Mouse (Mus musculus): ENCODE measurements at regions not wholly inside any gene's neighbourhood (a gene's known extent, or its start where the extent isn't known, plus 50 kb on each side); places are given as distances from the start of the nearest gene placed in this dataset.
"Not testable (repeated sequence)": the region's sequence is repeated elsewhere in the genome, so short reads cannot be mapped to it uniquely, and the experiment has no call there.

DNA sequence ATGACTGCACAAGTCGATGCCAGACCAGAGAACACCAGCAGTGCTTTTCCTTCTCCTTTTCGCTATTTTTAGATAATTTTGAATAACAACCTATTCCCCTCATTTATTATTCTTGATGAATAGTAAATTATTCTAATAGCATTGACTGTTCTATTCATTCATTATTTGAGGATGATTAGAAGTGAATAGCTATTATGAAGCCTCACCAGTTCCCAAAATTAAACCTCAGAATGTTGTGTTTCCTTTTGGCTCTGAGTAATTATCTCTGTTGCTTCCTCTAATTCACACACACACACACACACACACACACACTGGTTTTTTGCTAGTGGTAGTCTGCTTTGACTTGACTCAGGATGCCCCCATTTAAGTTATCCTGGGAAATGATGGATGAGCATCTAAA is 540.7 kb downstream of the Cypt12 start:
- no peak for DNase-seq (ENCODE audit: extremely low read depth, low read depth)

- DNase-seq (ENCODE audit: extremely low read depth, low read depth) = no peak
Measured at GRCm38 (mm10) chr3:18522562-18522961, 574.4 kb downstream of the Cypt12 start.

- DNase-seq (ENCODE audit: extremely low read depth, low read depth) = no peak
Measured at GRCm38 (mm10) chr3:18524011-18524410, 575.8 kb downstream of the Cypt12 start.

DNA sequence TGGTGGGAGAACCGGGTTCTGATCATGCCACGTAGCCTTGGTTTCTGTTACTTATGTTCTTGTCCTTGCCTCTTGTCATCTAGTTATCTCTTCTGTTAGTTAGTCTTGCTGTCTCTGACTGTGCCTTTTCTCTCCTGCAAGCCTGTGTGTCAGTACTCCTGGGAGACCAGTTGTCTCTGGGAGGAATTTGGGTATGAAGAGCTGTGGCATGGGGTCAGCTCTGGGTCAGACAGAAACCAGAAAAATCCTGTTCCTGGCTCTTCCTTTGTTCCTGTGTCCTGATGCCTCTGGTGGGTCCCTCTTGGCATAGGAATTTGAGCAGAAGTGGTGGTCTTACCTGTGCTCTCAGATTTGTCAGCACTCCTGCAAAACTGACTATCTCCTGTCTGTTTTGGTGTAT is 609.0 kb downstream of the Cypt12 start:
- DNase-seq (ENCODE audit: extremely low read depth, low read depth) = no peak

DNA sequence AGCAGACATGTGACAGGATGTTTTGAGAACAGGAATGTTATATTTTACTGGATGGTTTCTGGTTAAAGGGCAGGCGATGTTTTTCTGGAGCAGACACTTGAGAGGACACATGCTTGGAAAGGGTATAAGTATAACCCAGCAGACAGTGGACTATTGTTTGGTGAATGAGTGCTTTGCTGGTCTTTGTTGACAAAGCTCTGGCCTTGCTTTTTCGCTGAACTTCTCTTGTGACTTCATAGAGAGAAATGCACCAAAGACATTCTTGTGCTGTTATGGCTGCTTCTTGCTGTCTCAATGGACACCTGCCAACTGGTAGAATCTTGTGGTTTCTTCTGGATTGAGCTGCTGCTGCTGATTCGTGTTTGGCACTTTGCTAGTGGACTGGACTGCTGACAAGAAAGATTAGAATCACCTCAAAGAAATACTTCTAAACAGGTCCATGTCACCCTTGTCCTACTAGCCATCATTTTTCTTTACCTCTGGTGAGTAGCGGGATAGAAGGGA is 612.1 kb downstream of the Cypt12 start:
- DNase-seq (ENCODE audit: extremely low read depth, low read depth) = no peak

DNA sequence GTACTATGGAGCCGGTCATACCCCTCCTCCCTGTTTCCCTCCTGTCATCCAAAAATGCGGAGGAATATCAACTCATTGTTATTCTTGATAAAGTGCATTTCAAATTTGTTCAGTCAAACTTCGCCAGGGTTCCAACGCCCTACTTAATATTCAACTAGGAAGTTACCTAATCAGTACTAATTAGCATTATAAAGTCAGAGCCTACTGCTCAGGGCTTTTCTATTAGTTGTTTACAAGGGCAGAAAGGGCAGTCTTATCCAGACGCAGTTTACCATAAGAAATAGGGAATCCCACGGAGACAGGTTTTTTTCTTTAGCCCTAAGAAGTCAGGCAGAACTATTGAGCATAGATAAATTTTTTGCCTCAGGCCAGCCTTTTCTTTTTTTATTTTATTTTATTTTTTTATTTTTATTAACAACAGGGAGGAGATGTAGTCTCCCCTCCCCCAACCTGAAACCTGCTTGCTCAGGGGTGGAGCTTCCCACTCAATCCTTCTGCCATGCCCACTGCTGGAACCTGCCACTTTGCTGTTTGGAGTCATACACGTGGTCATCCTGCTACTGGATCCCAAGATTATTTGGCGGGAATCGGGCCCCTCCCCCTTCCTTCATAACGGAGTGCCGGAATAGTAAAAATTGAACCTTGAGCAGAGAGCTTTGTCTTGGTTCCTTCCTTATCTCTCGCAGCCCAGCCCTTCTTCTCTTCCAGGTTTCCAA is 632.9 kb downstream of the Cypt12 start:
- not testable (repeated sequence) for DNase-seq (ENCODE audit: extremely low read depth, low read depth)

GRCm38 (mm10) chr3:18620608-18621007 is 672.4 kb downstream of the Cypt12 start:
- DNase-seq (ENCODE audit: extremely low read depth, low read depth) = no peak

- no peak for DNase-seq (ENCODE audit: extremely low read depth, low read depth)
Measured at GRCm38 (mm10) chr3:18623831-18624304, 675.7 kb downstream of the Cypt12 start.

DNA sequence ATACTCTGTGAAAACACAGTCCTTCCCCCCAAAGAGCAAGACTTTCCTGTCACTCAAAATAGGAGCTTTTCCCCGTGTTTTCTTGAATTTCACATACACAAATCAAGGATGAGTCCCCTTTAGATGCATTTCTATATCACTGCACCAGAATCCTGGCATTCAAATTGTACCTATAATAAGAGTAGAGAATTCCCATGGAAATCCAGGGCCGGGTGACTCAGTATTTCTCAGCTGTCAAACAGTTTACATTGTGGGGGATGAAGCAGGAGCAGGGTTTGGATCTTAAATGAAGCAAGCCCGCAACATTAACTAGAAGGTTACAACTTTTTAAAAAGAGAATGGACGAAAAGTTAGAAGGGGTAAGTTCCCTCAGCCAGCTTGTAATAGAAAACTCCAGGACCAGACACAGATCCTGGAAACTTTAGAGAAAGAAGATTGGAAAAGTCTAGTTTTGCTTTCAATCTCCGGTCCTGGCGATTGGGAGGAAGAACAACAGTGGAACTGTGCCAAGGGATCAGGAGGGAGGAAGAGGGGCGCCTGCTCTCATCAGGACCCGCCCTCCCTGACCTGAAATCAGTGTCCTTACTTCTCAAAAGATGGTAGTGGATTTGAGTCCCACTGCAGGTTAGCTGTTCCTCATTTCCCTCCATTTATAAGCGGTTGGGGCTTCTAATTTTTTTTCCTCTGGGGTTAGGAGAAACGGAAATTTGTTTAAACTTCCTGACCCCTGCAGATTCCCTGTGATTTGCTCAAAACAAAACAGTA is 676.4 kb downstream of the Cypt12 start:
- no peak for DNase-seq (ENCODE audit: extremely low read depth, low read depth)

GRCm38 (mm10) chr3:18625395-18626328 is 677.5 kb downstream of the Cypt12 start:
- no peak for DNase-seq (ENCODE audit: extremely low read depth, low read depth)

DNA sequence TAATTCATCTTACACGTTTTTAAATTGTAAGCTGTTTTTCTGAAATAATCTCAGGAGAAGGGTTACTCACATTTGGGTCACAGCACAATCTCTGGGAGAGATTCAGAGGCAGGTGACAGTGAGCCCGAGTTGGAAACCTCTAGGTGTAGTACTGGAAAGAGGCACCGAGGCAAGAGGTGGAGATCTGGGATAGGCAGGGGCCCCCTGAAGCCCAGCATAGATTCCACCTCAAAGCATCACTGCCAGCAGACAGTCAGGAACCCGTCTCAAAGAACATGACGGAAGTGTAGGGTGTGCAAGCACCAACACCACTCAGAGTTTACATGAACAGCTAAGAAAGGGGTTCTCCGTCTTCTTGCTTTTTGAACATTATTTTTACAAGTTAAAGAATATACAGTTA is 678.2 kb downstream of the Cypt12 start:
- DNase-seq (ENCODE audit: extremely low read depth, low read depth) = no peak

DNA sequence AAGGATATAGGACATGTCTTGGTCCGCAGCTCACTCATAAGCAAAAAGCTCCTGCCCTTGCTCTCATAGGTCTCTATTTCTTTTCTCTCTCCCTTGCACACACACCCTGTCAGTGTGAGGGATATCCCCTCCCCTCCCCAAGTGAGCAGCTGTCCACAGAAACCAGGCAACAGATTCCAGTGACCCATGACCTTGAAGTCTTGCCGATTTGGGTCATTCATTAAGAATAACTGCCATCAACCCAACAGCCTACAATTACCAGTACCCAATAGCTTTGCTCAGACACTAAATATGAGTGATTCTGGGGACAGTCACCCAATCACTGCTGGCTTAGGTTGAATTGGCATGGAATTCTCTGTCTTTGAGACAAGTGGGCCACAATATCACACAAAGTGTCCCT is 678.6 kb downstream of the Cypt12 start:
- DNase-seq (ENCODE audit: extremely low read depth, low read depth) = no peak

- DNase-seq (ENCODE audit: extremely low read depth, low read depth) = no peak
Measured at GRCm38 (mm10) chr3:18629233-18629632, 681.0 kb downstream of the Cypt12 start.

DNA sequence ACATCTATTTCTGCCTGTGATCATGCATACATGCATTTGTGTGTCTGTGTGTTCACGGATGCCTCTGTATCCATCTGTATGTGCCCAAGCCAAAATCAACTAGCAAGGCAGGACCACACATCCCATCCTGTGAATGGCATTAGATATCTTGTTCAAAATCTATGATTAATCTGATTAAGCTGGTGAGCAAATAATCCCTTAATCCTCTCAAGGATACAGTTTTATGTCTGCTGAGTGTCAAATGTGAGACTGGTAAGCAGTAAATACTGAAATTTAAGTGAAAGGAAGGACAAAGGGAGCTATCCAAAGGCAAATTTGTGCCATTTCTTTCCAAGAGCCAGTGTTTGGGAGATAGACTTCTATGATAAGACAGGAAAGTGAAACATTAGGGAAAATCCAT is 683.4 kb downstream of the Cypt12 start:
- no peak for DNase-seq (ENCODE audit: extremely low read depth, low read depth)

GRCm38 (mm10) chr3:18634855-18635254 is 686.6 kb downstream of the Cypt12 start:
- DNase-seq (ENCODE audit: extremely low read depth, low read depth) = no peak

- no peak for DNase-seq (ENCODE audit: extremely low read depth, low read depth)
Measured at GRCm38 (mm10) chr3:18637553-18637952, 689.3 kb downstream of the Cypt12 start.

DNA sequence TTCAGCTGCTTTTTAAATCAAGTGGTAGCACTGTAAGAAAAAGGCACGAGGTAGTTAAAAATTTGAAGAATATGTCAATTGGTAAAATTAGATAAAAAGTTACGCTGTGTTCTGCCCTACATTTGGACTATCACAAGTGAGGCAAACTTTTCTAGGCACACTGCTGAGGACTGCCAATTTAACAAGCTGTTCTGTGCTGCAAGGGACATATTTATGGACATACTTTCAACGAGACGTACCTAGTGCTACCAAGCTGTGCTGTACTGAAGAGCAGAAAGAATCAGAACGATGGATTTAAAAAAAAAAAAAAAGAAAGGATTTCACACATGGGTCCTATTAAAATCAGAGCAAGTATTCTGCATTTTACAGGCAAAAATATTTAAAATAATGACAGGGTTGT is 692.1 kb downstream of the Cypt12 start:
- DNase-seq (ENCODE audit: extremely low read depth, low read depth) = no peak

DNA sequence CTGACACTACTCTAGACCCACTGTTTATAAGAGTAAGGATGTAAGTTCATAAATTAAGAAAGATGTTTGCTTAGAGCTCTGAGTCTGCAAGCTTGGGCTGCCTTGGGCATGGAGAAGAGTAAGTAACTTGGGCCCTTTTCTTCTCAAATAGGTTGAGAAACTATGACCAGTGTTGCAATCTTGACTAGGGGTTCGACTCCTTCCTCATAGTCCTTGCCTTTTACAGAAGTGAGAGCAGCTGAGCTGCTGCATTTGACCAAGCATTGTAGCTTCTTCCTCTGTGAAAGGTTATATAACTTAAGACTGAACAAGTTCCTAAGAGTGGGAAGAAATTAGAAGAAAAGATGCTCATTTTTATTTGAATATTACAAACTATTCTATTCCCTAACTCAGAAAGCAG is 693.5 kb downstream of the Cypt12 start:
- no peak for DNase-seq (ENCODE audit: extremely low read depth, low read depth)

DNA sequence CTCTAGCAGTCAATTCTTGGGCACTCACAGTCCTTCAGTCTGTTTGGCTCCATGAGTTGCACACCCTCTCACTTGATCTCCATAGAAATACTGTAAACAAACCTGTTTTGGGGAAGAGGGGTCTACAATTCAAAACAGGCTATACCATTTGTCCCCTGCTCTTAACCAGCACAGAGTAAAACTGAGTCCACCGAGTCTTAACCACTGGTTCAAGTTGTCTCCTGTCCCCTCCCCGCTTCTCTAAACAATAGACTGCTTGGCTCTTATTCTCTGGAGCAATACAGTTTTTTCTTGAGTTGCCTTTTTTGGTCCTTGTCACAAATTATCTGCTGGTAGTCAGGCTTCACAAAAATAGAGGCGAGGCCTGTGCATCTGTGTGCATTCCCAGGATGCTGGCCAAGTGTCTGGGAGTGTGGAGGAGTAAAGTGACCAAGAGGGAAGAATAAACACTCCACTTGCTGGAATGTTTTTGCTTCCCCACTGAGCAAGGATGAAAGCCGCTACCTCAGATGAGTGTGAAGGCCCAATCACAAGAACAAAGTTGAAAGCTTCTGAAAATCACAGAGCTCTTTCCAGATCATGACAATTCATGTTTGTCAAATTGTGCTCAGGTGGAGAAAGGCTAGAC is 695.3 kb downstream of the Cypt12 start:
- no peak for DNase-seq (ENCODE audit: extremely low read depth, low read depth)

DNA sequence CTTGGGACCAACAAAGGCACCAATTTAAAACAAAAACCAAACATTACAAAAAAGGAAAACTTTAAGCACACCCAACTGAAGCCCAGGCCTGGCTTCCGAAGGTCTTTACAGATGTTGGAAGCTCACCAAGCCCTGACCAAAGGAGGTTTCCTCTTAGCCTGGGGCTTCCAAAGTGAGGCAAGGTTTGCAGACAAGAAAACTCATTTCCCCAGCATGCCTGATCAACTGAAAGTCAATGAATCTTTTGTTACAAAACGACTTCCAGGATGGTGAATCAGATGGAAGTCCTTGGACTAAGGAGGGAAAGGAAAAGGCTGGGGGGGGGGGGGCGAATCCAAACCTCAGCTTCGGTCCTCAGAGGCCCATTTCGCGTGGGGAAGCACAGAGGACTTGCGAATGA is 697.3 kb downstream of the Cypt12 start:
- DNase-seq (ENCODE audit: extremely low read depth, low read depth) = no peak

- no peak for DNase-seq (ENCODE audit: extremely low read depth, low read depth)
Measured at GRCm38 (mm10) chr3:18645927-18646326, 697.7 kb downstream of the Cypt12 start.

Measured in MEL-GATA-1-ER (cell line).